Mouse (Mus musculus) brain, adult 2 months (tissue): Measurements from ENCODE around the gene Lamtor2.
"Not testable (repeated sequence)": the region's sequence is repeated elsewhere in the genome, so short reads cannot be mapped to it uniquely, and the experiment has no call there.

Source experiments
- DNase-seq: peaks from one replicate; pipeline ENCODE4 v3.0.0; 2011; ENCODE audit warnings: low read depth, low spot score

Lamtor2 gene

GRCm38 (mm10) chr3:88552676-88553524 is at the start of gene Lamtor2:
Lamtor2 (minus strand) TSS chr3:88553074.
- DNase-seq = peak; percentile 99

- no peak for DNase-seq
Observed at GRCm38 (mm10) chr3:88602466-88602865, 49.6 kb upstream of the Lamtor2 start.

- not testable (repeated sequence) for DNase-seq
Observed at GRCm38 (mm10) chr3:88596547-88596946, 43.7 kb upstream of the Lamtor2 start.

GRCm38 (mm10) chr3:88593893-88594580 is 41.2 kb upstream of the Lamtor2 start:
- no peak for DNase-seq

- DNase-seq = no peak
Observed at GRCm38 (mm10) chr3:88592942-88593576, 40.2 kb upstream of the Lamtor2 start.

- DNase-seq = peak; percentile 80
Observed at GRCm38 (mm10) chr3:88591950-88592731, 39.3 kb upstream of the Lamtor2 start.

- no peak for DNase-seq
Observed at GRCm38 (mm10) chr3:88591044-88591443, 38.2 kb upstream of the Lamtor2 start.

- DNase-seq = no peak
Observed at GRCm38 (mm10) chr3:88590246-88590645, 37.4 kb upstream of the Lamtor2 start.

- DNase-seq = no peak
Observed at GRCm38 (mm10) chr3:88586640-88587039, 33.8 kb upstream of the Lamtor2 start.

- DNase-seq = no peak
Observed at GRCm38 (mm10) chr3:88585769-88586168, 32.9 kb upstream of the Lamtor2 start.

- DNase-seq = peak; percentile 96
Observed at GRCm38 (mm10) chr3:88579454-88580117, 26.7 kb upstream of the Lamtor2 start.

GRCm38 (mm10) chr3:88578498-88579424 is 25.9 kb upstream of the Lamtor2 start:
- no peak for DNase-seq

- not testable (repeated sequence) for DNase-seq
Observed at GRCm38 (mm10) chr3:88577846-88578245, 25.0 kb upstream of the Lamtor2 start.

GRCm38 (mm10) chr3:88575540-88575939 is 22.7 kb upstream of the Lamtor2 start, which contains the start of gene Ssr2:
Ssr2 (plus strand) TSS chr3:88575876.
- DNase-seq = no peak

GRCm38 (mm10) chr3:88573810-88574209 is 20.9 kb upstream of the Lamtor2 start:
- no peak for DNase-seq

- DNase-seq = no peak
Observed at GRCm38 (mm10) chr3:88572835-88573234, 20.0 kb upstream of the Lamtor2 start.

- no peak for DNase-seq
Observed at GRCm38 (mm10) chr3:88571856-88572255, 19.0 kb upstream of the Lamtor2 start.

- no peak for DNase-seq
Observed at GRCm38 (mm10) chr3:88570341-88570740, 17.5 kb upstream of the Lamtor2 start.

GRCm38 (mm10) chr3:88569694-88570093 is 16.8 kb upstream of the Lamtor2 start:
- DNase-seq = no peak

- DNase-seq = no peak
Observed at GRCm38 (mm10) chr3:88569093-88569492, 16.2 kb upstream of the Lamtor2 start.
